Mouse (Mus musculus): ENCODE data around the gene Zbtb7b.

DNA sequence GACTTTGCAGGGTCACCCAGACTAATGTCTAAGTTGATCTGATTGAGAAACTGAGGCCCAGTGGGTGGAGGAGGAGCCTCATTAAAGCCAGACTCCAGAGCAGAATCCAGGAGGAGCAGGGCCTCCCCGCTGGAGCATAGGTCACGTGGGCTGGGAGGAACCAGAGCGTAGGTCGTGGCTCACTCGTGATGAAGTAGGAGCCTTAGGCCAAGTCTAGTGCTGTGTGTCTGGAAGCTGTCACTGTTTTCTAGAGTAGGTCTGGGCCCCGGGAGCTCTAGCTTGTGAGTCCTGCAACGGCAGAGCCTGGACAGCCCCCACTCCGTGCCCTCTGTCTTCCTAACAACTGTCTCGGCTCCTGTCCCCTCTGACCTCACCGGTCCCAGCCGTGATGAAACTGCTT, 27.2 kb downstream of the Zbtb7b start:
- no peak for TF ChIP-seq POLR2A (IDR thresholded peaks at IDR 0.05; ENCODE audit: borderline replicate concordance, control insufficient read depth, low read depth, low read length)
- TF ChIP-seq CTCF (IDR thresholded peaks at IDR 0.05; ENCODE audit: control insufficient read depth, insufficient read depth, low read length) = no peak

Measured in bone marrow, adult 2 months (tissue).